In the genomic region with DNA sequence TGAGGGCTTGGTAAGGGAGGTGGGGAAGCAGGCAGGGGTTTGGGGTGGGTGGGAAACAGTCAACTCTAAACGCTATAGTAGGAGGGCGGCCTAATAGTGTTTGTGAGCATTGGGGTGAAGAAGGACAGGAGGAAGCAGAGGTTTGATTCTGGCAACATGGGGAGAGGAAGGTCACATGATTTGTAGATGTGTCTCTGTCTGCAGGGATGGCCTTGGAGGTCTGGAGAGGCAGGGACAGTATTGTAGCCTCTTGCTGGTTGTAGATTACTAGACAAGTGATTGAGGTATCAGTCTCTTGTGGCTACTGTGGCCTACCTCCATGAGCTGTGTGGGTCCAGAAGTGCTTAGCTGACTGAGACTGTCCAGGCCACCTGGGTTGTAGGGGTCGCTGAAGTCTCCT, we compare ENCODE assay signal across 13 mouse cellular contexts. TPM values are rescaled to one million over a fixed set of nuclear protein-coding genes. Genes with fewer than 3 reads are reported as not detected.
A peak's percentile ranks its signal among the peaks of the same experiment; 100 is the strongest.
DNase-seq lines count a peak whose midpoint lies in the region; ATAC-seq and TF ChIP-seq lines count a peak whose summit lies in the region.
"Had no signal": no experiment of that assay in that cellular context is flagged by ENCODE, and none has a peak within 500 bp of the region (broad histone marks: within the 10 kb centered on the region; RNA-seq: fewer than 3 reads in every experiment).

No protein-coding gene starts in this region.

- WGBS in heart, adult 2 months = 63% methylated on average over 3 of the region's 3 CpGs
- WGBS in kidney, embryonic 15.5 days = 55% methylated on average over 3 of the region's 3 CpGs
- WGBS in neural tube, embryonic 12.5 days = 64% methylated on average over 3 of the region's 3 CpGs
- 68% methylated on average over 3 of the region's 3 CpGs for WGBS in neural tube, embryonic 15.5 days
- WGBS in liver, postnatal 0 days (ENCODE audit: insufficient replicate concordance) = 57% methylated on average over 3 of the region's 3 CpGs

- no peaks in the 10 kb centered on the region for H3K36me3 ChIP-seq in heart, adult 2 months (ENCODE audit: control insufficient read depth, insufficient read depth, low read length)
- no peaks in the 10 kb centered on the region for H3K36me3 ChIP-seq in kidney, embryonic 15.5 days
- H3K36me3 ChIP-seq in neural tube, embryonic 12.5 days = no peaks in the 10 kb centered on the region
- no peaks in the 10 kb centered on the region for H3K36me3 ChIP-seq in neural tube, embryonic 15.5 days
- H3K36me3 ChIP-seq in liver, postnatal 0 days (replicated peaks; ENCODE audit: insufficient read depth, low read length) = no peaks in the 10 kb centered on the region
- H3K36me3 ChIP-seq: embryonic facial prominence, embryonic 12.5 days had no signal

- peak overlapping the region; percentile 33; the same call in 1 of the 2 replicates for H3K4me2 ChIP-seq in kidney, embryonic 15.5 days
- peak overlapping the region; percentile 25 for H3K4me2 ChIP-seq in neural tube, embryonic 12.5 days (replicated peaks)
- H3K4me2 ChIP-seq in neural tube, embryonic 15.5 days = no peak overlapping the region
- H3K4me2 ChIP-seq in liver, postnatal 0 days (ENCODE audit: low read depth, low read length) = no peak overlapping the region
- H3K4me2 ChIP-seq: embryonic facial prominence, embryonic 12.5 days had no signal

- H3K9me3 ChIP-seq in kidney, embryonic 15.5 days (replicated peaks) = no peaks in the 10 kb centered on the region
- H3K9me3 ChIP-seq in neural tube, embryonic 12.5 days = no peaks in the 10 kb centered on the region
- no peaks in the 10 kb centered on the region for H3K9me3 ChIP-seq in neural tube, embryonic 15.5 days (replicated peaks)
- no peaks in the 10 kb centered on the region for H3K9me3 ChIP-seq in liver, postnatal 0 days (ENCODE audit: low read length)
- H3K9me3 ChIP-seq: embryonic facial prominence, embryonic 12.5 days had no signal

- H3K9ac ChIP-seq in heart, adult 2 months (ENCODE audit: low read depth, low read length) = no peak overlapping the region
- H3K9ac ChIP-seq in kidney, embryonic 15.5 days = no peak overlapping the region
- H3K9ac ChIP-seq in neural tube, embryonic 12.5 days = no peak overlapping the region
- H3K9ac ChIP-seq in neural tube, embryonic 15.5 days (replicated peaks) = no peak overlapping the region
- H3K9ac ChIP-seq in liver, postnatal 0 days (replicated peaks) = no peak overlapping the region
- H3K9ac ChIP-seq: embryonic facial prominence, embryonic 12.5 days had no signal

- TF ChIP-seq CTCF in heart, adult 2 months (IDR thresholded peaks at IDR 0.05) = no peak
- no peak for TF ChIP-seq CTCF in liver, postnatal 0 days (IDR thresholded peaks at IDR 0.05; ENCODE audit: low read depth)

- no peak for ATAC-seq in kidney, embryonic 15.5 days (replicated peaks; ENCODE audit: low FRiP score)
- ATAC-seq in neural tube, embryonic 12.5 days (ENCODE audit: low FRiP score, low read depth) = no peak
- no peak for ATAC-seq in neural tube, embryonic 15.5 days (ENCODE audit: low FRiP score)
- no peak for ATAC-seq in liver, postnatal 0 days
- ATAC-seq in granulocyte monocyte progenitor cell, adult 5-6 weeks (replicated peaks; ENCODE audit: poor library complexity, severe bottlenecking) = no peak

- no peaks in the 10 kb centered on the region for H3K27me3 ChIP-seq in heart, adult 2 months (ENCODE audit: control insufficient read depth, insufficient read depth, low read length)
- H3K27me3 ChIP-seq in kidney, embryonic 15.5 days = no peaks in the 10 kb centered on the region
- H3K27me3 ChIP-seq in neural tube, embryonic 12.5 days (replicated peaks) = no peaks in the 10 kb centered on the region
- no peaks in the 10 kb centered on the region for H3K27me3 ChIP-seq in neural tube, embryonic 15.5 days (replicated peaks)
- no peaks in the 10 kb centered on the region for H3K27me3 ChIP-seq in liver, postnatal 0 days (ENCODE audit: insufficient read depth, low read length)
- H3K27me3 ChIP-seq: embryonic facial prominence, embryonic 12.5 days had no signal

- TF ChIP-seq EP300 in heart, adult 2 months (IDR thresholded peaks at IDR 0.05; ENCODE audit: insufficient read depth, low read depth, low read length) = no peak
- TF ChIP-seq EP300 in liver, postnatal 0 days (IDR thresholded peaks at IDR 0.05; ENCODE audit: low read depth) = no peak

- H3K4me1 ChIP-seq in heart, adult 2 months (ENCODE audit: control insufficient read depth, insufficient read depth, low read length) = peaks cover 37% of the 10 kb centered on the region
- H3K4me1 ChIP-seq in kidney, embryonic 15.5 days = peaks cover 74% of the 10 kb centered on the region
- H3K4me1 ChIP-seq in neural tube, embryonic 12.5 days = peaks cover 57% of the 10 kb centered on the region
- H3K4me1 ChIP-seq in neural tube, embryonic 15.5 days = peaks cover 74% of the 10 kb centered on the region
- H3K4me1 ChIP-seq in liver, postnatal 0 days (ENCODE audit: insufficient read depth) = peaks cover 31% of the 10 kb centered on the region

- TF ChIP-seq POLR2A in heart, adult 2 months (IDR thresholded peaks at IDR 0.05; ENCODE audit: insufficient read depth, low read depth, low read length) = no peak

- intact Hi-C loops in heart, adult 2 months (cut with DNase I) = no loop called here
- intact Hi-C loops in heart, postnatal 36 days (cut with DNase I) = no loop called here

- peaks cover 7% of the 10 kb centered on the region for H3K79me2 ChIP-seq in heart, adult 2 months (replicated peaks; ENCODE audit: control insufficient read depth, insufficient read depth, low read length)

- no peak for DNase-seq in heart, adult 2 months
- no peak for DNase-seq in heart, postnatal 36 days
- no peak for DNase-seq in kidney, adult 11 months
- no peak for DNase-seq in liver, postnatal 0 days
- DNase-seq: adrenal gland, adult 8-10 months; B cell, adult 2 months; kidney, adult 18-20 months; thymus, adult 18-20 months had no signal

- H3K27ac ChIP-seq in heart, adult 2 months = peak overlapping the region; percentile 9; the same call in 1 of the 2 replicates
- peak overlapping the region; percentile 81; the same call in 1 of the 2 replicates for H3K27ac ChIP-seq in kidney, embryonic 15.5 days
- no peak overlapping the region for H3K27ac ChIP-seq in neural tube, embryonic 12.5 days
- no peak overlapping the region for H3K27ac ChIP-seq in neural tube, embryonic 15.5 days (replicated peaks)
- H3K27ac ChIP-seq in liver, postnatal 0 days (ENCODE audit: low read depth) = peak overlapping the region; percentile 64; the same call in 1 of the 2 replicates
- H3K27ac ChIP-seq: embryonic facial prominence, embryonic 12.5 days had no signal

- H3K4me3 ChIP-seq in heart, adult 2 months = no peak overlapping the region
- no peak overlapping the region for H3K4me3 ChIP-seq in kidney, embryonic 15.5 days (replicated peaks)
- no peak overlapping the region for H3K4me3 ChIP-seq in neural tube, embryonic 12.5 days
- no peak overlapping the region for H3K4me3 ChIP-seq in neural tube, embryonic 15.5 days (replicated peaks)
- no peak overlapping the region for H3K4me3 ChIP-seq in liver, postnatal 0 days (ENCODE audit: low read depth, low read length)
- H3K4me3 ChIP-seq: embryonic facial prominence, embryonic 12.5 days had no signal

RNA-seq across cellular contexts. Expression of a gene that starts 13.5 kb away (rescaled TPM):
- 10 to 100 TPM; 59.0 to 62.1 TPM for total RNA-seq in heart, adult 2 months (2021)
- polyA plus RNA-seq in heart, adult 2 months (2012; rRNA removed) = 11.4 and 14.6 TPM in 2 replicates
- 10 to 100 TPM; 60.8 to 67.6 TPM for total RNA-seq in heart, postnatal 36 days (2021)
- polyA plus RNA-seq in kidney, embryonic 15.5 days (2015; fragmentation: Nextera tagmentation; extraction: Ambion mirVana) = 10.8 and 11.3 TPM in 2 replicates
- polyA plus RNA-seq in neural tube, embryonic 12.5 days (2016; fragmentation: Nextera tagmentation; extraction: Ambion mirVana) = 61.6 and 76.1 TPM in 2 replicates
- polyA plus RNA-seq in neural tube, embryonic 15.5 days (2015; fragmentation: Nextera tagmentation; extraction: Ambion mirVana) = 35.1 and 42.6 TPM in 2 replicates
- 1.0 and 1.3 TPM in 2 replicates for polyA plus RNA-seq in liver, postnatal 0 days (2015; fragmentation: Nextera tagmentation; extraction: Ambion mirVana)
- 9.6 and 16.0 TPM in 2 replicates for total RNA-seq in granulocyte monocyte progenitor cell, adult 5-6 weeks (2014; fragmentation: Nextera tagmentation)
- 5.3 and 8.0 TPM in 2 replicates for total RNA-seq in granulocyte monocyte progenitor cell, adult 5-6 weeks (2017)

Comparison
In these comparisons a context has a peak if more than half of its experiments do, and no peak if none do; other contexts are left out.
1. H3K4me2 ChIP-seq: peak in kidney, embryonic 15.5 days (single experiment) and neural tube, embryonic 12.5 days (single experiment); none in neural tube, embryonic 15.5 days (single experiment) and liver, postnatal 0 days (single experiment).
2. H3K27ac ChIP-seq: peak in heart, adult 2 months (single experiment), kidney, embryonic 15.5 days (single experiment) and liver, postnatal 0 days (single experiment); none in neural tube, embryonic 12.5 days (single experiment) and neural tube, embryonic 15.5 days (single experiment).